Mouse (Mus musculus) CH12.LX (cell line): ENCODE measurements around the gene Cacng4. TPM values are rescaled to one million over a fixed set of nuclear protein-coding genes. Genes with fewer than 3 reads are reported as not detected.

Experiments used
- DNase-seq: peaks from one replicate; pipeline ENCODE4 v3.0.0-alpha.2; 2013; ENCODE audit errors: extremely low read depth
- H3K27ac ChIP-seq: 2 replicates; pipeline ENCODE4 v1.5.1; 2012; ENCODE audit warnings: low read depth, mild to moderate bottlenecking, control low read depth, moderate library complexity; ENCODE audit not compliant: insufficient read depth
- H3K27me3 ChIP-seq: replicated peaks from 2 replicates; pipeline ENCODE3; 2012; ENCODE audit warnings: inconsistent platforms
- H3K36me3 ChIP-seq, 2 experiments: replicated peaks in 1 of 2; 2 replicates each; pipeline versions ENCODE3 to v1.6.1; 2012; ENCODE audit warnings: inconsistent platforms in 1 of 2, low read length in 1 of 2, mild to moderate bottlenecking in 1 of 2, mixed read lengths in 1 of 2, moderate library complexity in 1 of 2; ENCODE audit not compliant: control insufficient read depth in 1 of 2, insufficient read depth in 1 of 2
- H3K4me1 ChIP-seq, 2 experiments: 2 replicates each; pipeline ENCODE4 v1.6.1; 2012; ENCODE audit warnings: inconsistent platforms in 1 of 2, moderate library complexity in 1 of 2; ENCODE audit not compliant: insufficient read depth in 2 of 2, control insufficient read depth in 1 of 2
- H3K4me2 ChIP-seq: 2 replicates; pipeline ENCODE4 v1.6.1; 2012; ENCODE audit warnings: low read depth, mild to moderate bottlenecking, control low read depth; ENCODE audit not compliant: poor library complexity, insufficient read depth, severe bottlenecking
- H3K4me3 ChIP-seq, 3 experiments: fragments of 150-350 bp in 1 of 3; sonication (generic) in 1 of 3; replicated peaks in 1 of 3; 2 replicates each; pipeline versions ENCODE3 to v1.5.1; 2011 to 2012; ENCODE audit warnings: low read depth in 2 of 3, low read length in 2 of 3, mild to moderate bottlenecking in 2 of 3, moderate library complexity in 2 of 3, control low read depth in 1 of 3, improper control_type of control experiment in 1 of 3, inconsistent platforms in 1 of 3, mixed read lengths in 1 of 3; ENCODE audit not compliant: poor library complexity in 1 of 3
- H3K79me2 ChIP-seq: replicated peaks from 2 replicates; pipeline ENCODE4 v1.6.1; 2012; ENCODE audit warnings: mild to moderate bottlenecking, moderate library complexity; ENCODE audit not compliant: control insufficient read depth, poor library complexity, insufficient read depth, severe bottlenecking; ENCODE audit errors: extremely low read depth
- H3K9ac ChIP-seq: 2 replicates; pipeline ENCODE4 v1.6.1; 2012; ENCODE audit warnings: low read depth, mild to moderate bottlenecking, control low read depth, moderate library complexity; ENCODE audit not compliant: insufficient read depth
- H3K9me3 ChIP-seq: replicated peaks from 2 replicates; pipeline ENCODE3; 2012; ENCODE audit warnings: low read length, inconsistent platforms, mixed read lengths
- BHLHE40 ChIP-seq: IDR thresholded peaks from 2 replicates; pipeline ENCODE4 v1.6.1; 2011; ENCODE audit warnings: mild to moderate bottlenecking, low read depth, low read length, improper control_type of control experiment
- CHD1 ChIP-seq: IDR thresholded peaks from 2 replicates; pipeline ENCODE4 v1.6.1; 2012; ENCODE audit warnings: low read depth, low read length, improper control_type of control experiment, inconsistent platforms
- CHD2 ChIP-seq: IDR thresholded peaks from 2 replicates; pipeline ENCODE4 v1.6.1; 2011; ENCODE audit warnings: low read length, improper control_type of control experiment
- CTCF ChIP-seq, 2 experiments: IDR thresholded peaks in 1 of 2; conservative IDR thresholded peaks in 1 of 2; 2 replicates each; pipeline ENCODE4 v1.5.1; 2011 to 2012; ENCODE audit warnings: low read depth in 2 of 2, low read length in 2 of 2, improper control_type of control experiment in 1 of 2, inconsistent platforms in 1 of 2, mild to moderate bottlenecking in 1 of 2, moderate library complexity in 1 of 2
- E2F4 ChIP-seq: IDR thresholded peaks from 2 replicates; pipeline ENCODE4 v1.6.1; 2011; ENCODE audit warnings: low read depth, low read length, improper control_type of control experiment; ENCODE audit not compliant: insufficient replicate concordance
- ELF1 ChIP-seq: IDR thresholded peaks from 2 replicates; pipeline ENCODE4 v1.6.1; 2014; ENCODE audit warnings: low read depth, mild to moderate bottlenecking, inconsistent platforms, low read length, improper control_type of control experiment
- ETS1 ChIP-seq: conservative IDR thresholded peaks from 2 replicates; pipeline ENCODE4 v1.6.1; 2012; ENCODE audit warnings: low read depth, mild to moderate bottlenecking, inconsistent platforms, low read length, improper control_type of control experiment, moderate library complexity
- GABPA ChIP-seq: IDR thresholded peaks from 2 replicates; pipeline ENCODE4 v1.6.1; 2012; ENCODE audit warnings: low read depth, low read length, improper control_type of control experiment, inconsistent platforms; ENCODE audit not compliant: insufficient replicate concordance
- JUN ChIP-seq: IDR thresholded peaks from 2 replicates; pipeline ENCODE4 v1.6.1; 2011; ENCODE audit warnings: low read depth, mild to moderate bottlenecking, low read length, improper control_type of control experiment, moderate library complexity; ENCODE audit not compliant: insufficient read depth
- JUND ChIP-seq: conservative IDR thresholded peaks from 2 replicates; pipeline ENCODE4 v1.6.1; 2011; ENCODE audit warnings: low read depth, low read length, improper control_type of control experiment
- KAT2A ChIP-seq: IDR thresholded peaks from 2 replicates; pipeline ENCODE4 v1.6.1; 2012; ENCODE audit warnings: low read length, improper control_type of control experiment, inconsistent platforms; ENCODE audit not compliant: insufficient replicate concordance
- MAFK ChIP-seq: IDR thresholded peaks from 2 replicates; pipeline ENCODE4 v1.6.1; 2011; ENCODE audit warnings: low read length, improper control_type of control experiment; ENCODE audit not compliant: insufficient replicate concordance
- MAX ChIP-seq: IDR thresholded peaks from 2 replicates; pipeline ENCODE4 v1.6.1; 2011; ENCODE audit warnings: low read length, improper control_type of control experiment
- MEF2A ChIP-seq: IDR thresholded peaks from 2 replicates; pipeline ENCODE4 v1.6.1; 2014; ENCODE audit warnings: low read depth, mild to moderate bottlenecking, inconsistent platforms, low read length, improper control_type of control experiment, borderline replicate concordance
- MYC ChIP-seq: IDR thresholded peaks from 2 replicates; pipeline ENCODE4 v1.6.1; 2011; ENCODE audit warnings: low read depth, mild to moderate bottlenecking, improper control_type of control experiment, low read length
- NRF1 ChIP-seq: IDR thresholded peaks from 2 replicates; pipeline ENCODE4 v1.6.1; 2014; ENCODE audit warnings: low read depth, mild to moderate bottlenecking, inconsistent platforms, low read length, improper control_type of control experiment, moderate library complexity
- PAX5 ChIP-seq: IDR thresholded peaks from 2 replicates; pipeline ENCODE4 v1.6.1; 2012; ENCODE audit warnings: low read length, inconsistent platforms, mixed read lengths
- RCOR1 ChIP-seq: conservative IDR thresholded peaks from 2 replicates; pipeline ENCODE4 v1.6.1; 2012; ENCODE audit warnings: low read depth, mild to moderate bottlenecking, inconsistent platforms, low read length, improper control_type of control experiment
- SIN3A ChIP-seq: IDR thresholded peaks from 2 replicates; pipeline ENCODE4 v1.6.1; 2012; ENCODE audit warnings: low read length, improper control_type of control experiment, inconsistent platforms
- SMC3 ChIP-seq: IDR thresholded peaks from 2 replicates; pipeline ENCODE4 v1.6.1; 2011; ENCODE audit warnings: low read depth, low read length, improper control_type of control experiment
- TCF12 ChIP-seq: IDR thresholded peaks from 2 replicates; pipeline ENCODE4 v1.6.1; 2014; ENCODE audit warnings: low read depth, mild to moderate bottlenecking, inconsistent platforms, low read length, improper control_type of control experiment
- USF1 ChIP-seq: IDR thresholded peaks from 2 replicates; pipeline ENCODE4 v1.6.1; 2014; ENCODE audit warnings: low read depth, mild to moderate bottlenecking, inconsistent platforms, low read length, improper control_type of control experiment
- USF2 ChIP-seq: conservative IDR thresholded peaks from 2 replicates; pipeline ENCODE4 v1.6.1; 2011; ENCODE audit warnings: low read depth, low read length, improper control_type of control experiment
- ZMIZ1 ChIP-seq: IDR thresholded peaks from 2 replicates; pipeline ENCODE4 v1.6.1; 2012; ENCODE audit warnings: low read depth, mild to moderate bottlenecking, inconsistent platforms, low read length, improper control_type of control experiment
- ZNF384 ChIP-seq: IDR thresholded peaks from 2 replicates; pipeline ENCODE4 v1.6.1; 2012; ENCODE audit warnings: low read depth, low read length, improper control_type of control experiment, inconsistent platforms
- dilution Hi-C: fragments of 300-500 bp; cut with MboI; formaldehyde crosslinking; loops from 2 replicates; pipeline ENCODE4 v1.14.3; 2020; ENCODE audit warnings: low sequenced_read_pairs; ENCODE audit not compliant: extremely low pct_unique_long_range_greater_than_20kb, extremely low pct_ligation_motif_present
- in situ Hi-C: fragments of 300-500 bp; cut with MboI; formaldehyde crosslinking; loops from 3 replicates; pipeline ENCODE4 v1.14.3; 2019; ENCODE audit warnings: low sequenced_read_pairs, low pct_ligation_motif_present, low pct_unique_long_range_greater_than_20kb, mixed read lengths
- polyA plus RNA-seq: library from polyadenylated mRNA; unstranded; fragments of >175 nt; gene quantifications from 2 replicates; pipeline ENCODE4 v1.2.1, GENCODE M21; 2012; ENCODE audit warnings: low read depth; ENCODE audit not compliant: insufficient read length
- total RNA-seq, 2 experiments: library from RNA; depleted of rRNA; stranded (reverse); fragments of 300-350 nt in 1 of 2; fragments of >200 nt in 1 of 2; gene quantifications; 2 replicates each; pipeline ENCODE4 v1.2.3; 2012 to 2014

Gene Cacng4
- total and polyA plus RNA-seq, 3 experiments, result not detected

DNA sequence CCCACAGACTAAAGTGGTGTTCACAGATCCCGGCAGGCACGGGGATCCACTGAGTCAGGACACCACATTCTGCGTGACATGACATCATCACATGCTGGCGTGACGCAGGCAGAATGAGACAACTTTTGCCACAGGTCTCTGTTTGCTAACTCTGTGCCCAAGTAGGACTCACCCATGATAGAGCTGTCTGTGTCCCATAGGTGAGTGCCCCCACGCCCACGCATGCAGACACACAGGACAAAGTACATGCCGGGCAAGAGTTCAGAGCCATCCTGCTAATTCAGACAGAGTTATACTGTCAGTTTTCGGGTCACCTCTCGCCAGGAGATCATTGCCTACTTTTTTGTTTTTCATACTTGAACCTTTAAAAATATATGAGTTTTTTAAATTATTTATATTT, 105.9 kb downstream of the Cacng4 start:
- no peak overlapping the region for H3K9ac ChIP-seq
- no peak overlapping the region for H3K4me3 ChIP-seq
- H3K79me2 ChIP-seq, result no peaks in the 10 kb centered on the region
- no peak for TF ChIP-seq ZMIZ1
- H3K9me3 ChIP-seq, result no peaks in the 10 kb centered on the region
- dilution Hi-C loops (no loop called here), in situ Hi-C loops (no loop called here)
- no peak overlapping the region for H3K4me2 ChIP-seq
- no peak overlapping the region for H3K27ac ChIP-seq
- no peaks in the 10 kb centered on the region for H3K27me3 ChIP-seq
- 0 out of 4 replicates have a peak, but pooled peaks cover 0 to 2% of the 10 kb centered on the region in 2 experiments for H3K4me1 ChIP-seq
- DNase-seq, result no peak
- peaks cover 30 to 48% of the 10 kb centered on the region in 2 experiments for H3K36me3 ChIP-seq

DNA sequence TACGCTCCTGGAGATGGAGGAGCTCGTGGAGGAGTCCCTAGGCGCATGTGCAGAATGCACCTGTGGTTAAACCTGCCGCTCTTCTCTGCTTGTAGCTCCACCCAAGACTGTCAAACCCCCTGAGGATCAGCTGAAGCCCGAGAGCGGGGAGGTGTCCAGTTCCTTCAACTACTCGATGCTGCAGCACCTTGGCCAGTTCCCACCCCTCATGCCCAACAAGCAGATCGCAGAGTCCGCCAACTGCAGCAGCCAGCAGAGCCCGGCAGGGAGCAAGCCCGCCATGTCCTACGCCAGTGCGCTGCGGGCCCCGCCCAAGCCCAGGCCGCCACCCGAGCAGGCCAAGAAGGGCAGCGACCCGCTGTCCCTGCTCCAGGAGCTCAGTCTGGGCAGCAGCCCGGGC, 108.1 kb downstream of the Cacng4 start:
- H3K36me3 ChIP-seq, result peaks cover 41 to 69% of the 10 kb centered on the region in 2 experiments

DNA sequence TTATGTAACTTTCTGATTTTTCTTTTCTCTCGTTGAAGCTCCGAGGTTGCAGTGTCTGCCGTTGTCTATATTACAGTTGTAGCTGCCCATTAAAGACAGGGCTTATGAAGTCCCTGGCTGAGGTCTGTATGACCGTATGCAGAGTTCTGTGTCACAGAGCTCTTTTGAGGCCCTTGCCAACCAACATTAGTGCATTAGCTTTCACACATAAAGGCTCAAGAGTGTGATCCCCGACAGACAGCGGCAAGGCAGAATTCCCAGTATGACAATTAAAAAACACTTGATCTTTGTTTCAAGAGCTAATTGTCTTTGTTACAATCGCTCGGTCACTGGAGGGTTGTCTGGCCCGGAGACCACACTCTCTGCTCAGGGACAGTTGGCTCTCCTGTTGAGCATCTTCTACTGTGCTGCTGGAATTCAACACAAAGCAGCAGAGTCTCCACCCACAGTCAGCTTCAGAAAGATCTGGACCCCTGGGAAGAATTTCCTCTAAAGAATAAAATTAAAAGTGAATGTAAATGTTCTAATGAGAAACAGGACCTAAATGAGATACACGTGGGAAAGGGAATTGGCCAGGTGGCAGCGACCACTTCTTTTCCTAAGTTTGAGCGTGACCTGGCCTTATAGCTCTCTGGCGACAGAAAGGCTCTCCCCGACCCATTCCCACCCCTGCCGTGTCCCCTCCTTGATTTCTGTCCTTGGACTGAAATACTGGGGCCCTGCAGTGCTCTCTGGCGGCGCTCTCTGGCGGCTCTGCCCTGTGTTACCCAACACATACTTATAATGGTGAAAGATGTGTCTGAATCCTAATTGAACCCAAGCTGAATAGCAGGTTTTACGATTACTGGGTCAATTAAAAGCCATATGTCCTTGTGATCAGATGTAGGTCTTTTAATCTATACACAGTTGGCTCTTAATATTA, 110.6 kb downstream of the Cacng4 start:
- Histone ChIP-seq H3K36me3 (peaks cover 42 to 76% of the 10 kb centered on the region in 2 experiments), H3K79me2 (0 out of 2 replicates have a peak, but pooled peaks cover 2% of the 10 kb centered on the region), H3K4me2 (no peak overlapping the region), H3K27ac (no peak overlapping the region), H3K27me3 (no peaks in the 10 kb centered on the region), H3K9ac (no peak overlapping the region), H3K4me1 (peaks cover 0 to 16% of the 10 kb centered on the region in 2 experiments; a peak in 2 of 4 replicates), H3K4me3 (no peak overlapping the region), H3K9me3 (no peaks in the 10 kb centered on the region)
- in situ Hi-C loops, result loop anchor here (5.0 kb wide), 1 partner anchor 43 kb away; no protein-coding TSS in a partner anchor
- TF ChIP-seq E2F4, result no peak
- TF ChIP-seq ETS1, result no peak
- no peak for TF ChIP-seq TCF12
- TF ChIP-seq JUN, result no peak
- TF ChIP-seq KAT2A, result no peak
- TF ChIP-seq USF1, result no peak
- no peak for TF ChIP-seq BHLHE40
- no peak for TF ChIP-seq JUND
- TF ChIP-seq ELF1, result no peak
- no peak for TF ChIP-seq ZNF384
- TF ChIP-seq SMC3, result no peak
- TF ChIP-seq RCOR1, result no peak
- TF ChIP-seq GABPA, result no peak
- no peak for TF ChIP-seq USF2
- TF ChIP-seq MAX, result no peak
- dilution Hi-C loops, result no loop called here
- DNase-seq, result no peak

More for the DNA sequence above, 108.1 kb downstream of the Cacng4 start:
- dilution Hi-C loops (no loop called here), in situ Hi-C loops (no loop called here)
- H3K4me3 ChIP-seq, result no peak overlapping the region
- no peak for TF ChIP-seq CTCF (conservative IDR thresholded peaks at IDR 0.05 in 1 of 2, IDR thresholded peaks at IDR 0.05 in 1 of 2; ENCODE audit: low read depth in 2 of 2, low read length in 2 of 2)
- no peak for TF ChIP-seq CHD1
- no peak for TF ChIP-seq NRF1
- TF ChIP-seq PAX5, result no peak
- TF ChIP-seq SIN3A, result no peak
- no peak for TF ChIP-seq MYC
- no peak for TF ChIP-seq MAX
- TF ChIP-seq JUN, result no peak
- no peak for TF ChIP-seq CHD2
- no peak for TF ChIP-seq MEF2A
- TF ChIP-seq RCOR1, result no peak
- no peak for TF ChIP-seq MAFK
- H3K4me1 ChIP-seq, result peaks cover 0 to 16% of the 10 kb centered on the region in 2 experiments; a peak in 2 of 4 replicates
- DNase-seq, result no peak
- H3K27ac ChIP-seq, result no peak overlapping the region
- H3K79me2 ChIP-seq, result 0 out of 2 replicates have a peak, but pooled peaks cover 2% of the 10 kb centered on the region
- no peak overlapping the region for H3K4me2 ChIP-seq
- no peaks in the 10 kb centered on the region for H3K9me3 ChIP-seq
- no peak overlapping the region for H3K9ac ChIP-seq
- no peaks in the 10 kb centered on the region for H3K27me3 ChIP-seq
